Mouse (Mus musculus): ENCODE measurements around the gene Stk32c. TPM values are rescaled to one million over a fixed set of nuclear protein-coding genes. Genes with fewer than 3 reads are reported as not detected.

Gene Stk32c
- 2.5 TPM in 2 replicates for polyA plus RNA-seq (2015; fragmentation: Nextera tagmentation; extraction: Ambion mirVana)

- H3K4me2 ChIP-seq, result peak within 1 kb of the TSS; percentile 67
- H3K36me3 ChIP-seq, result no peaks in the 10 kb centered on the region
- H3K9me3 ChIP-seq (replicated peaks), result no peaks in the 10 kb centered on the region
- H3K27ac ChIP-seq (replicated peaks), result peak within 1 kb of the TSS; percentile 94
- WGBS, result 2% methylated on average over 53 of the region's 53 CpGs
- H3K4me1 ChIP-seq, result peaks cover 16% of the 10 kb centered on the region
- H3K9ac ChIP-seq (replicated peaks), result peak within 1 kb of the TSS; percentile 69
- no peaks in the 10 kb centered on the region for H3K27me3 ChIP-seq (replicated peaks)
- peak within 1 kb of the TSS; percentile 62 for H3K4me3 ChIP-seq (replicated peaks)
- ATAC-seq (ENCODE audit: low FRiP score), result peak; percentile 98
Measured at GRCm38 (mm10) chr7:139212754-139213745, at the start of gene Stk32c, which contains the start of gene Lrrc27. Gene Stk32c (minus strand): TSS chr7:139213307. Gene Lrrc27 (plus strand): TSS chr7:139212988.

- Histone ChIP-seq H3K9ac (replicated peaks) (no peak overlapping the region), H3K4me2 (no peak overlapping the region), H3K9me3 (replicated peaks) (no peaks in the 10 kb centered on the region), H3K36me3 (peaks cover 15% of the 10 kb centered on the region; the same call in 1 of the 2 replicates), H3K27me3 (replicated peaks) (no peaks in the 10 kb centered on the region), H3K4me1 (peaks cover 2% of the 10 kb centered on the region; the same call in 1 of the 2 replicates), H3K27ac (replicated peaks) (no peak overlapping the region), H3K4me3 (replicated peaks) (no peak overlapping the region)
- no peak for ATAC-seq (ENCODE audit: low FRiP score)
- 78% methylated on average over 10 of the region's 10 CpGs for WGBS
Measured at GRCm38 (mm10) chr7:139257752-139258542, 44.8 kb upstream of the Stk32c start.

GRCm38 (mm10) chr7:139254626-139255025 is 41.5 kb upstream of the Stk32c start:
- H3K4me2 ChIP-seq, result no peak overlapping the region
- H3K9ac ChIP-seq (replicated peaks), result no peak overlapping the region
- no peaks in the 10 kb centered on the region for H3K27me3 ChIP-seq (replicated peaks)
- peaks cover 29% of the 10 kb centered on the region for H3K4me1 ChIP-seq
- peaks cover 15% of the 10 kb centered on the region; the same call in 1 of the 2 replicates for H3K36me3 ChIP-seq
- 82% methylated on average over 5 of the region's 5 CpGs for WGBS
- no peak for ATAC-seq (ENCODE audit: low FRiP score)
- no peaks in the 10 kb centered on the region for H3K9me3 ChIP-seq (replicated peaks)
- no peak overlapping the region for H3K4me3 ChIP-seq (replicated peaks)
- no peak overlapping the region for H3K27ac ChIP-seq (replicated peaks)

GRCm38 (mm10) chr7:139253462-139253861 is 40.4 kb upstream of the Stk32c start:
- Histone ChIP-seq H3K27me3 (replicated peaks) (no peaks in the 10 kb centered on the region), H3K4me2 (no peak overlapping the region), H3K9me3 (replicated peaks) (no peaks in the 10 kb centered on the region), H3K36me3 (peaks cover 15% of the 10 kb centered on the region; the same call in 1 of the 2 replicates), H3K9ac (replicated peaks) (no peak overlapping the region), H3K27ac (replicated peaks) (no peak overlapping the region), H3K4me3 (replicated peaks) (no peak overlapping the region), H3K4me1 (peaks cover 40% of the 10 kb centered on the region)
- ATAC-seq (ENCODE audit: low FRiP score), result no peak
- 75% methylated on average over 3 of the region's 3 CpGs for WGBS

GRCm38 (mm10) chr7:139252986-139253385 is 39.9 kb upstream of the Stk32c start:
- H3K36me3 ChIP-seq, result peaks cover 15% of the 10 kb centered on the region; the same call in 1 of the 2 replicates
- WGBS, result 74% methylated on average over 9 of the region's 9 CpGs
- no peak for ATAC-seq (ENCODE audit: low FRiP score)
- H3K27ac ChIP-seq (replicated peaks), result no peak overlapping the region
- H3K4me3 ChIP-seq (replicated peaks), result no peak overlapping the region
- H3K9ac ChIP-seq (replicated peaks), result no peak overlapping the region
- H3K9me3 ChIP-seq (replicated peaks), result no peaks in the 10 kb centered on the region
- no peaks in the 10 kb centered on the region for H3K27me3 ChIP-seq (replicated peaks)
- H3K4me1 ChIP-seq, result peaks cover 42% of the 10 kb centered on the region
- no peak overlapping the region for H3K4me2 ChIP-seq

- 95% methylated on average over 7 of the region's 7 CpGs for WGBS
- Histone ChIP-seq H3K9ac (replicated peaks) (no peak overlapping the region), H3K4me2 (no peak overlapping the region), H3K4me3 (replicated peaks) (no peak overlapping the region), H3K4me1 (peaks cover 46% of the 10 kb centered on the region), H3K27me3 (replicated peaks) (no peaks in the 10 kb centered on the region), H3K36me3 (peaks cover 15% of the 10 kb centered on the region; the same call in 1 of the 2 replicates), H3K9me3 (replicated peaks) (no peaks in the 10 kb centered on the region), H3K27ac (replicated peaks) (no peak overlapping the region)
- ATAC-seq (ENCODE audit: low FRiP score), result no peak
Measured at GRCm38 (mm10) chr7:139252566-139252965, 39.5 kb upstream of the Stk32c start.

GRCm38 (mm10) chr7:139251881-139252301 is 38.8 kb upstream of the Stk32c start:
- H3K9me3 ChIP-seq (replicated peaks), result no peaks in the 10 kb centered on the region
- no peaks in the 10 kb centered on the region for H3K27me3 ChIP-seq (replicated peaks)
- H3K36me3 ChIP-seq, result peaks cover 15% of the 10 kb centered on the region; the same call in 1 of the 2 replicates
- H3K27ac ChIP-seq (replicated peaks), result no peak overlapping the region
- H3K9ac ChIP-seq (replicated peaks), result no peak overlapping the region
- no peak overlapping the region for H3K4me3 ChIP-seq (replicated peaks)
- H3K4me1 ChIP-seq, result peaks cover 53% of the 10 kb centered on the region
- no peak overlapping the region for H3K4me2 ChIP-seq
- no peak for ATAC-seq (ENCODE audit: low FRiP score)
- 60% methylated on average over 5 of the region's 5 CpGs for WGBS

GRCm38 (mm10) chr7:139249406-139250210 is 36.5 kb upstream of the Stk32c start:
- Histone ChIP-seq H3K4me2 (peak overlapping the region; percentile 98), H3K4me3 (replicated peaks) (peak overlapping the region; percentile 71), H3K36me3 (no peaks in the 10 kb centered on the region), H3K27ac (replicated peaks) (0 out of 2 replicates have a peak overlapping the region, but pooled peaks have one; percentile 68), H3K9me3 (replicated peaks) (no peaks in the 10 kb centered on the region), H3K9ac (replicated peaks) (no peak overlapping the region), H3K4me1 (peaks cover 58% of the 10 kb centered on the region), H3K27me3 (replicated peaks) (peaks cover 11% of the 10 kb centered on the region)
- ATAC-seq (ENCODE audit: low FRiP score), result no peak
- 33% methylated on average over 7 of the region's 7 CpGs for WGBS

GRCm38 (mm10) chr7:139248615-139249405 is 35.7 kb upstream of the Stk32c start:
- Histone ChIP-seq H3K27ac (replicated peaks) (peak overlapping the region; percentile 68), H3K4me3 (replicated peaks) (peak overlapping the region; percentile 71), H3K9ac (replicated peaks) (peak overlapping the region; percentile 76), H3K4me2 (peak overlapping the region; percentile 98), H3K36me3 (no peaks in the 10 kb centered on the region), H3K27me3 (replicated peaks) (peaks cover 14% of the 10 kb centered on the region), H3K4me1 (peaks cover 58% of the 10 kb centered on the region), H3K9me3 (replicated peaks) (no peaks in the 10 kb centered on the region)
- peak; percentile 1 for ATAC-seq (ENCODE audit: low FRiP score)
- 1% methylated on average over 45 of the region's 45 CpGs for WGBS

- peaks cover 57% of the 10 kb centered on the region for H3K4me1 ChIP-seq
- under 1% methylated on average over 56 of the region's 72 CpGs for WGBS
Measured at GRCm38 (mm10) chr7:139247881-139248614, 34.9 kb upstream of the Stk32c start, which contains the start of gene Pwwp2b. Gene Pwwp2b (plus strand): TSS chr7:139248482.

More at GRCm38 (mm10) chr7:139247881-139248614, 34.9 kb upstream of the Stk32c start, which contains the start of gene Pwwp2b:
- Histone ChIP-seq H3K4me3 (replicated peaks) (peak within 1 kb of the TSS; percentile 71), H3K36me3 (no peaks in the 10 kb centered on the region), H3K9me3 (replicated peaks) (no peaks in the 10 kb centered on the region), H3K4me2 (peak within 1 kb of the TSS; percentile 98), H3K27me3 (replicated peaks) (peaks cover 14% of the 10 kb centered on the region), H3K27ac (replicated peaks) (peak within 1 kb of the TSS; percentile 68), H3K9ac (replicated peaks) (peak within 1 kb of the TSS; percentile 76)
- peak; percentile 85 for ATAC-seq (ENCODE audit: low FRiP score)

All from neural tube, embryonic 15.5 days (tissue).